Mouse (Mus musculus): ENCODE data around the gene Prdm15.

- no peak for TF ChIP-seq EP300 (IDR thresholded peaks at IDR 0.05)
- TF ChIP-seq CTCF (IDR thresholded peaks at IDR 0.05): no peak
Observed at GRCm38 (mm10) chr16:97877502-97877901, 25.9 kb upstream of the Prdm15 start.
